ENCODE assay signal across 17 mouse cellular contexts in genomic region chr4:123631654-123632053, GRCm38 (mm10).
"Had no signal": no experiment of that assay in that cellular context is flagged by ENCODE, and none has a peak within 500 bp of the region (broad histone marks: within the 10 kb centered on the region; RNA-seq: fewer than 3 reads in every experiment).

No protein-coding gene starts in this region.

- H3K36me3 ChIP-seq: kidney, embryonic 15.5 days; liver, embryonic 13.5 days; midbrain, embryonic 15.5 days; neural tube, embryonic 12.5 days; neural tube, embryonic 15.5 days had no signal

- H3K4me1 ChIP-seq: neural tube, embryonic 12.5 days had no signal

- H3K4me3 ChIP-seq: kidney, embryonic 15.5 days; left cerebral cortex, adult 2 months; liver, embryonic 13.5 days; midbrain, embryonic 10.5 days; midbrain, embryonic 15.5 days; neural tube, embryonic 12.5 days; neural tube, embryonic 15.5 days had no signal

- H3K9me3 ChIP-seq: kidney, embryonic 15.5 days; liver, embryonic 13.5 days; midbrain, embryonic 10.5 days; midbrain, embryonic 15.5 days; neural tube, embryonic 12.5 days; neural tube, embryonic 15.5 days had no signal

- H3K27ac ChIP-seq: left cerebral cortex, adult 2 months; liver, embryonic 13.5 days; midbrain, embryonic 10.5 days; midbrain, embryonic 15.5 days; neural tube, embryonic 12.5 days; neural tube, embryonic 15.5 days had no signal

- H3K9ac ChIP-seq: kidney, embryonic 15.5 days; liver, embryonic 13.5 days; midbrain, embryonic 15.5 days; neural tube, embryonic 12.5 days; neural tube, embryonic 15.5 days had no signal

- DNase-seq: kidney, adult 8-10 months; kidney, postnatal 10 days; kidney, postnatal 36 days; layer of hippocampus, postnatal 36 days; liver, embryonic 13.5 days; lung, adult 2 months; lung, postnatal 14 days; lung, postnatal 4 days; retina, postnatal 1 day; right cerebral cortex, postnatal 25 days; thymus, adult 18-20 months had no signal

- H3K27me3 ChIP-seq: kidney, embryonic 15.5 days; liver, embryonic 13.5 days; midbrain, embryonic 15.5 days; neural tube, embryonic 12.5 days; neural tube, embryonic 15.5 days had no signal

- H3K4me2 ChIP-seq: kidney, embryonic 15.5 days; liver, embryonic 13.5 days; midbrain, embryonic 15.5 days; neural tube, embryonic 12.5 days; neural tube, embryonic 15.5 days had no signal

- ATAC-seq: midbrain, embryonic 15.5 days had no signal
